Mouse (Mus musculus): ENCODE data around the gene Tulp1.

GRCm38 (mm10) chr17:28331241-28332112 lies 33.5 kb downstream of the Tulp1 start:
- no peak for TF ChIP-seq CTCF (IDR thresholded peaks at IDR 0.05; ENCODE audit: extremely low read depth, insufficient read depth, insufficient read length, insufficient replicate concordance)
- no peak for TF ChIP-seq POLR2A (IDR thresholded peaks at IDR 0.05; ENCODE audit: low read depth, low read length)
